Mouse (Mus musculus): Measurements from ENCODE around the gene Dock10. TPM values are rescaled to one million over a fixed set of nuclear protein-coding genes. Genes with fewer than 3 reads are reported as not detected.
A peak's percentile ranks its signal among the peaks of the same experiment; 100 is the strongest.

Dock10 gene
- polyA plus RNA-seq, 1 experiment from 2014 or later, result 5.4 TPM

- peak overlapping the region; percentile 49 for H3K27ac ChIP-seq (ENCODE audit: low read length)
These were observed 121.1 kb downstream of the Dock10 start for GRCm38 (mm10) chr1:80637214-80637705.

GRCm38 (mm10) chr1:80635825-80636224 is 122.5 kb downstream of the Dock10 start:
- WGBS, result 91% methylated on average over 4 of the region's 4 CpGs
- no peak overlapping the region for H3K4me2 ChIP-seq (ENCODE audit: low read depth, low read length)

More at GRCm38 (mm10) chr1:80637214-80637705, 121.1 kb downstream of the Dock10 start:
- H3K9me3 ChIP-seq (replicated peaks; ENCODE audit: control insufficient read depth, low read length), result no peaks in the 10 kb centered on the region
- peak; percentile 37; the same call in 1 of the 2 replicates for ATAC-seq (replicated peaks; ENCODE audit: extremely low read depth, insufficient read depth, low FRiP score)
- H3K4me1 ChIP-seq (ENCODE audit: control insufficient read depth, insufficient read depth, low read length), result no peaks in the 10 kb centered on the region
- H3K9ac ChIP-seq (ENCODE audit: low read length), result no peak overlapping the region
- H3K36me3 ChIP-seq (ENCODE audit: control insufficient read depth, insufficient read depth), result no peaks in the 10 kb centered on the region
- H3K4me2 ChIP-seq (ENCODE audit: low read depth, low read length), result no peak overlapping the region
- H3K27me3 ChIP-seq (ENCODE audit: control insufficient read depth, insufficient read depth, low read length), result no peaks in the 10 kb centered on the region
- H3K4me3 ChIP-seq (ENCODE audit: low read length), result no peak overlapping the region
- 63% methylated on average over 4 of the region's 4 CpGs for WGBS

GRCm38 (mm10) chr1:80633536-80633935 is 124.8 kb downstream of the Dock10 start:
- no peaks in the 10 kb centered on the region for H3K36me3 ChIP-seq (ENCODE audit: control insufficient read depth, insufficient read depth)
- H3K9ac ChIP-seq (ENCODE audit: low read length), result no peak overlapping the region
- no peak overlapping the region for H3K27ac ChIP-seq (ENCODE audit: low read length)
- H3K27me3 ChIP-seq (ENCODE audit: control insufficient read depth, insufficient read depth, low read length), result no peaks in the 10 kb centered on the region
- no peak overlapping the region for H3K4me3 ChIP-seq (ENCODE audit: low read length)
- 79% methylated on average over 4 of the region's 4 CpGs for WGBS
- H3K4me1 ChIP-seq (ENCODE audit: control insufficient read depth, insufficient read depth, low read length), result no peaks in the 10 kb centered on the region
- no peak overlapping the region for H3K4me2 ChIP-seq (ENCODE audit: low read depth, low read length)
- H3K9me3 ChIP-seq (replicated peaks; ENCODE audit: control insufficient read depth, low read length), result no peaks in the 10 kb centered on the region
- no peak for ATAC-seq (replicated peaks; ENCODE audit: extremely low read depth, insufficient read depth, low FRiP score)

More at GRCm38 (mm10) chr1:80635825-80636224, 122.5 kb downstream of the Dock10 start:
- no peak overlapping the region for H3K27ac ChIP-seq (ENCODE audit: low read length)
- no peaks in the 10 kb centered on the region for H3K9me3 ChIP-seq (replicated peaks; ENCODE audit: control insufficient read depth, low read length)
- H3K36me3 ChIP-seq (ENCODE audit: control insufficient read depth, insufficient read depth), result no peaks in the 10 kb centered on the region
- no peak overlapping the region for H3K9ac ChIP-seq (ENCODE audit: low read length)
- H3K4me3 ChIP-seq (ENCODE audit: low read length), result no peak overlapping the region
- ATAC-seq (replicated peaks; ENCODE audit: extremely low read depth, insufficient read depth, low FRiP score), result no peak
- no peaks in the 10 kb centered on the region for H3K4me1 ChIP-seq (ENCODE audit: control insufficient read depth, insufficient read depth, low read length)
- no peaks in the 10 kb centered on the region for H3K27me3 ChIP-seq (ENCODE audit: control insufficient read depth, insufficient read depth, low read length)

GRCm38 (mm10) chr1:80630179-80631149 is 127.9 kb downstream of the Dock10 start:
- no peak overlapping the region for H3K9ac ChIP-seq (ENCODE audit: low read length)
- no peak overlapping the region for H3K27ac ChIP-seq (ENCODE audit: low read length)
- H3K36me3 ChIP-seq (ENCODE audit: control insufficient read depth, insufficient read depth), result no peaks in the 10 kb centered on the region
- no peaks in the 10 kb centered on the region for H3K9me3 ChIP-seq (replicated peaks; ENCODE audit: control insufficient read depth, low read length)
- H3K4me1 ChIP-seq (ENCODE audit: control insufficient read depth, insufficient read depth, low read length), result no peaks in the 10 kb centered on the region
- ATAC-seq (replicated peaks; ENCODE audit: extremely low read depth, insufficient read depth, low FRiP score), result no peak
- H3K4me2 ChIP-seq (ENCODE audit: low read depth, low read length), result no peak overlapping the region
- no peak overlapping the region for H3K4me3 ChIP-seq (ENCODE audit: low read length)
- H3K27me3 ChIP-seq (ENCODE audit: control insufficient read depth, insufficient read depth, low read length), result no peaks in the 10 kb centered on the region
- WGBS, result 72% methylated on average over 5 of the region's 5 CpGs

- H3K9ac ChIP-seq (ENCODE audit: low read length), result no peak overlapping the region
- no peaks in the 10 kb centered on the region for H3K9me3 ChIP-seq (replicated peaks; ENCODE audit: control insufficient read depth, low read length)
- H3K36me3 ChIP-seq (ENCODE audit: control insufficient read depth, insufficient read depth), result no peaks in the 10 kb centered on the region
- H3K4me3 ChIP-seq (ENCODE audit: low read length), result no peak overlapping the region
- ATAC-seq (replicated peaks; ENCODE audit: extremely low read depth, insufficient read depth, low FRiP score), result no peak
- H3K4me2 ChIP-seq (ENCODE audit: low read depth, low read length), result no peak overlapping the region
- no peaks in the 10 kb centered on the region for H3K27me3 ChIP-seq (ENCODE audit: control insufficient read depth, insufficient read depth, low read length)
- no peak overlapping the region for H3K27ac ChIP-seq (ENCODE audit: low read length)
- H3K4me1 ChIP-seq (ENCODE audit: control insufficient read depth, insufficient read depth, low read length), result no peaks in the 10 kb centered on the region
These were observed 130.3 kb downstream of the Dock10 start for GRCm38 (mm10) chr1:80628054-80628453.

- Histone ChIP-seq H3K9ac (ENCODE audit: low read length) (no peak overlapping the region), H3K9me3 (replicated peaks; ENCODE audit: control insufficient read depth, low read length) (no peaks in the 10 kb centered on the region), H3K27ac (ENCODE audit: low read length) (no peak overlapping the region), H3K4me3 (ENCODE audit: low read length) (no peak overlapping the region), H3K36me3 (ENCODE audit: control insufficient read depth, insufficient read depth) (no peaks in the 10 kb centered on the region), H3K4me2 (ENCODE audit: low read depth, low read length) (no peak overlapping the region), H3K4me1 (ENCODE audit: control insufficient read depth, insufficient read depth, low read length) (no peaks in the 10 kb centered on the region), H3K27me3 (ENCODE audit: control insufficient read depth, insufficient read depth, low read length) (no peaks in the 10 kb centered on the region)
- WGBS, result 83% methylated on average over 4 of the region's 4 CpGs
- ATAC-seq (replicated peaks; ENCODE audit: extremely low read depth, insufficient read depth, low FRiP score), result no peak
These were observed 131.5 kb downstream of the Dock10 start for GRCm38 (mm10) chr1:80626800-80627199.

GRCm38 (mm10) chr1:80625371-80625770 is 133.0 kb downstream of the Dock10 start:
- 64% methylated on average over 1 of the region's 1 CpGs for WGBS
- Histone ChIP-seq H3K27me3 (ENCODE audit: control insufficient read depth, insufficient read depth, low read length) (no peaks in the 10 kb centered on the region), H3K9me3 (replicated peaks; ENCODE audit: control insufficient read depth, low read length) (no peaks in the 10 kb centered on the region), H3K4me1 (ENCODE audit: control insufficient read depth, insufficient read depth, low read length) (no peaks in the 10 kb centered on the region), H3K36me3 (ENCODE audit: control insufficient read depth, insufficient read depth) (no peaks in the 10 kb centered on the region), H3K27ac (ENCODE audit: low read length) (no peak overlapping the region), H3K9ac (ENCODE audit: low read length) (no peak overlapping the region), H3K4me3 (ENCODE audit: low read length) (no peak overlapping the region), H3K4me2 (ENCODE audit: low read depth, low read length) (no peak overlapping the region)
- no peak for ATAC-seq (replicated peaks; ENCODE audit: extremely low read depth, insufficient read depth, low FRiP score)

- H3K4me3 ChIP-seq (ENCODE audit: low read length), result no peak overlapping the region
- H3K4me1 ChIP-seq (ENCODE audit: control insufficient read depth, insufficient read depth, low read length), result no peaks in the 10 kb centered on the region
- 86% methylated on average over 4 of the region's 4 CpGs for WGBS
- ATAC-seq (replicated peaks; ENCODE audit: extremely low read depth, insufficient read depth, low FRiP score), result no peak
- H3K9ac ChIP-seq (ENCODE audit: low read length), result no peak overlapping the region
- no peaks in the 10 kb centered on the region for H3K36me3 ChIP-seq (ENCODE audit: control insufficient read depth, insufficient read depth)
- no peaks in the 10 kb centered on the region for H3K27me3 ChIP-seq (ENCODE audit: control insufficient read depth, insufficient read depth, low read length)
- H3K9me3 ChIP-seq (replicated peaks; ENCODE audit: control insufficient read depth, low read length), result no peaks in the 10 kb centered on the region
- H3K27ac ChIP-seq (ENCODE audit: low read length), result no peak overlapping the region
- no peak overlapping the region for H3K4me2 ChIP-seq (ENCODE audit: low read depth, low read length)
These were observed 133.8 kb downstream of the Dock10 start for GRCm38 (mm10) chr1:80624552-80624951.

GRCm38 (mm10) chr1:80622646-80623045 is 135.7 kb downstream of the Dock10 start:
- no peak overlapping the region for H3K9ac ChIP-seq (ENCODE audit: low read length)
- H3K4me2 ChIP-seq (ENCODE audit: low read depth, low read length), result no peak overlapping the region
- no peak overlapping the region for H3K4me3 ChIP-seq (ENCODE audit: low read length)
- no peak overlapping the region for H3K27ac ChIP-seq (ENCODE audit: low read length)
- no peaks in the 10 kb centered on the region for H3K9me3 ChIP-seq (replicated peaks; ENCODE audit: control insufficient read depth, low read length)
- WGBS, result 67% methylated on average over 1 of the region's 1 CpGs
- H3K4me1 ChIP-seq (ENCODE audit: control insufficient read depth, insufficient read depth, low read length), result no peaks in the 10 kb centered on the region
- ATAC-seq (replicated peaks; ENCODE audit: extremely low read depth, insufficient read depth, low FRiP score), result no peak
- no peaks in the 10 kb centered on the region for H3K27me3 ChIP-seq (ENCODE audit: control insufficient read depth, insufficient read depth, low read length)
- no peaks in the 10 kb centered on the region for H3K36me3 ChIP-seq (ENCODE audit: control insufficient read depth, insufficient read depth)

Data from heart, embryonic 16.5 days (tissue).